Mouse (Mus musculus) ovary, postnatal 14 days (tissue): ENCODE results near the gene Cops9.

ENCODE experiments used
- DNase-seq: peaks from one replicate; pipeline ENCODE4 v3.0.0; 2022; ENCODE audit warnings: low spot score

Cops9 gene

DNA sequence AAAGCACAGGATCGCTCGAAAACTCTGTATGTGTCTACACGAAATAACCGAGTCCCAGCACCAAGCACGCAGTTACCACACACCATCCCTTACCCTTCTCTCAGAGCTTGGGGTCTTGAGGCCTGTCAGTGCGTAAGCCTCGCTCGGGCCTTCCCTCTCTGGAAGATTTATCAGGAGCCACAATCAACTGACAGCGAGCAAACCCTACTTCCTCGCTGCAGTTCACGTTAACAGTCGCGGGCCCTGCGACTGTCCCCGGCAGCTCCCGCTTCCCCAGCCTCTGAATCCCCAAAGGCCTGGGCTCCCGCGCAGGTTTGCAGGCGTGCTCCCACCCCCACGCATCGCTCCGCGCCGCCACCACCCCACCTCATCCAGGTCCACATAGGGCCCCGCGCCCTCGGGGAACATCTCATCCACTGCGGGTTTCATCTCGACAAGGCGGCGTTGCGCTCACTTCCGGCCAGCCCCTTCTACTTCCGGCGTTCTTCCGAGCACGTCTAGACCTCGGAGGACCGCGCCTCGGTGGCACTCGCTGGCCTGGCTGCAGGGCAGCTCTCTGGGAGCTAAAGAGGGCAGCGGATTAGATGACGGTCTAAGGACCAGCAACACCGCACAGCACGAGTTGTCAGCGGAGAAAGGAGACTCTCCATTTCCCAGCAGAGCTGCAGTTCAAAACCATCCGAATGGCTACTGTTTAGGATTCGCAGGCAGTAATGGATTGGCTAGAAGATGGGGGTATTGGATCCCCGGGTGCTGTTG lies at the start of gene Cops9:
TSS of gene Cops9 (minus strand) at position 472 of the 759 bp plus-strand sequence.
- peak; percentile 82 for DNase-seq

DNA sequence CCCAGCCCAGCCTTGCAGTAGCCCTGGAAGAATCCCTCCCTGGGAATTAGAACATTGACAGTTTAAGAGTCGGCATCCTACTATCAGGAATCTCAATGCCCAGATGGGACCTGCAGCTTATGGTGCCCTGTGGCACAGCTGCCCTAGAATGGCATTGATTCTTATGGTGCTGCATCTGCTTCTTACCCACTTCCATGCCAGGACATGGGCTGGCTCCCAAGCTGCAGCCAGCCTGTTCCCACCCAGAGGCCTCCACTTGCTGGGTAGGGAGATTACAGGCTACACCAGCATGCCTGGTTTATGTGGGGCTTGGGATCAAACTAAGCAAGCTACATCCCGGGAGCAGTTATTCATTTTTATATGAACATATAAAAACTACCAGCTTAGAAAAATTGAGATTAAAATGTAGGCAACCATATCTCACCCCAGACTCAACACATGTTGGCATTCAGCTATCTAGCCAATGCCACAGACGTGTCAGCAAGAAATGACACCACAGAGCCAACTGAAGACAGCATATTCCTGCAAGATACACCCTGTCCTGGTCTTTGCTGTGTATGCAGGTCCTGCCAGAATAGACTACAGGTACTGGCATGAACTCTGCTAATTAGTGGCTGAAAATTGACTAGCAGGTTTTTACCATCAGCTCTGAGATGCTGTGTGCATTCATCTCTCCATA lies 49.5 kb upstream of the Cops9 start:
- no peak for DNase-seq

DNA sequence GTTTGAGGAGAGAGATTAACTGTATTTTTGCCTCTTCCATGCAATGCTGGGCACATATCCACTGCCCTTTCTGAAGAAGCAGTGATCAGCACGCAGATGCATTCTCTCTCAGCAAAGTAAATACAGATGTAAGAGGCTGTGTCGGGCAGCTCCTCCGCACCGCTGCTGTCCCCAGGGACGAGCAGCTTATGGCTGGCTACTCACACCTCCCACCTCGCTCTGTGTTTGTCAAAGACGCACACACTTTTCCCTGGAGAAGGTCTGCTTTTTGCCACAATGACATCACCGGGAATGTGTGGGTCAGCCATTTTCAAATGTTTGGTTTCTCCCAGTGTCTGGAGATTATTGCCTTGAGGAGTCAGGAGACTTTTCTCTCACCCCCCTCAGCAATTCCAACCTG lies 45.2 kb upstream of the Cops9 start:
- DNase-seq: no peak

DNA sequence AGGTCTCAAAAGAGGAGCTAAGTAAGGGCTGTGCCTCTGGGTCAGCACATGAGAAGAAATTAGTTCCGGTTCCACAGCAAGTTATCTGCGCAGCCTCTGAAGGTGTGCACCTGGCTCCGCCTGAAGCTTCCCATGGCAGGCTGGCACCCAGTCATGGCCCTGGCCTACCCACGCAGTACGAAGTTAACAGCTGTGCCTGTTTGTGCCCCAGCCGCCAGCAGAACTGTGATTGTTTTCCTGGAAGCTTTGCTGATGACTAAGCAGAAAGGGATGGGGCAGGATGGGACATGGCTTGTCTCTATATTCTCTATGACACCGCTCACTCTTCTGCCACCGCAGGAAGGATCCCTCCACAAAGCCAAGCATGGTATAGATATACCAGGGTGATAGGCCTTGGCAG lies 41.4 kb upstream of the Cops9 start:
- DNase-seq: no peak

DNA sequence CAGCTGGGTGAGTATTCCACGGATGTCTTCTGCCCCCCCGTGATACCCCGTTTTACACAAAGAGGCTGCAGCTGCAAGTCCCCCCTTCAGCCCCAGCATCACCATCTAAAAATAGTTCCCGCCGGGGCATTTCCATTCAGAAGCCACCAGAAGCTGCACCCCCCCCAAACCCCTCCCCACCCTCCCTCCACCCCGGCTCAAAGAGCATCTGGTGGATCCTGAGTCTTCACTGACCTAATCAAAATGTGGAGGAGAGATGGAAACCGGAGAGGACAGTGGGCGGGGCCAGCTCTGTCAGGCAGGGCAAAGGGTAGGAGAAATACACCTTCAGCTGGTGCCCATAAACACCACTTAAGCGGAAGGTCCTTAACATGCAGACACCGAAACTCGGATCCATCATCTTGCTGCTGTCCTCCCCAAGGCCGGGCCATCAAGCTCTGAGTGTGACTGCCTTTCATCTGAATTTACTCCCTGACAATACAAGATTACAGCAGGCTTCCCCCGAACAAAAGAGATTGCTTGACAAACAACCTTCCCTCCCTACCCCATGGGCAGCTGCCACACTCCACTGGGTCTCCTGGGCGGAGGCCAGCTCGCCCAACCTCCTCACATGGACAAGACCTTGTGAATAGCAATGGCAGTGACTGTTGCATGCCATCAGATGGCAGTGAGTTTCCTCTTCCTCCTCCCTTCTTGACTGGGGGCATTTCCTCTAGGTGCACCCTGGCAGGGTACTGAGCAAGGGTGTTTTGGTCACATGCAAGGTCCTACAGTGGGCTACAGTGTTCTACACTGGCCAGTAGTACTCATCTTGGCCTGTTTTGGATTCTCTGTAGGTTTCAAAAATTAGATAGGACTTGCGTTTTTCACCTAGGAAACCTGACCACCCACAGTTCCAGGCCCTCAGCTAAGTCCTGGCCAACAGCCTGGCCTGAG lies 39.2 kb upstream of the Cops9 start:
- peak; percentile 50 for DNase-seq

DNA sequence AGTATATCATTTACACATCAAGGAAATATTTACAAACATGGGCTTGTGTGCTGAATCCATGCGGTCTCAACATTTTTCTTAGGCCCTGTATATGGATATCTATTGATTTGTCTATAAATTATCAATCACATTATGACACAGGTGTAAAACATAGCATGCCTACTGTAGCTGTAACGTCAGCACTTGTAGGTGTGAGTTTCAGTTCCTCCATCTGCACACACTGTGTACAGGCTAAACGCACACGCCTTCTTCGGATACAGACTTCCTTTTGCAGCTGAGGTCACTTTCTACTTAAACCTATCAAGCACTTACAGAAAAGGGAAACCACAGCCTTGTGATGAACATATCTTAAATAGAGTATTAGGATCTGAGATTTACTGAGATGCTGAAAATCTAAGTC lies 37.0 kb upstream of the Cops9 start:
- no peak for DNase-seq

DNA sequence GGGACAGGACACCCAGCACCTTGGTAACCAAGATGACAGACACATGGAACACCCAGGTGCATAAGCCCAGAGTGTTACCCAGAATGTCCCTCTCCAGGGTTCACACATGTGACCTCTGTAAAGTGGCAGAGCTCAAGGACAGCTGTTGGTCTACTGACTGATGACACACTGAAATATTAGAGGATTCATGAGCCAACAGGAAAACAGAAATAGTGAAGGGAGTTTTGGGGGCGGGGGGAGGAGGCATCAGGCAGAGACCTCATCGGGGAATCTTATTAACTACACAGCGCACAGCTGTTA lies 34.8 kb upstream of the Cops9 start:
- DNase-seq: no peak

DNA sequence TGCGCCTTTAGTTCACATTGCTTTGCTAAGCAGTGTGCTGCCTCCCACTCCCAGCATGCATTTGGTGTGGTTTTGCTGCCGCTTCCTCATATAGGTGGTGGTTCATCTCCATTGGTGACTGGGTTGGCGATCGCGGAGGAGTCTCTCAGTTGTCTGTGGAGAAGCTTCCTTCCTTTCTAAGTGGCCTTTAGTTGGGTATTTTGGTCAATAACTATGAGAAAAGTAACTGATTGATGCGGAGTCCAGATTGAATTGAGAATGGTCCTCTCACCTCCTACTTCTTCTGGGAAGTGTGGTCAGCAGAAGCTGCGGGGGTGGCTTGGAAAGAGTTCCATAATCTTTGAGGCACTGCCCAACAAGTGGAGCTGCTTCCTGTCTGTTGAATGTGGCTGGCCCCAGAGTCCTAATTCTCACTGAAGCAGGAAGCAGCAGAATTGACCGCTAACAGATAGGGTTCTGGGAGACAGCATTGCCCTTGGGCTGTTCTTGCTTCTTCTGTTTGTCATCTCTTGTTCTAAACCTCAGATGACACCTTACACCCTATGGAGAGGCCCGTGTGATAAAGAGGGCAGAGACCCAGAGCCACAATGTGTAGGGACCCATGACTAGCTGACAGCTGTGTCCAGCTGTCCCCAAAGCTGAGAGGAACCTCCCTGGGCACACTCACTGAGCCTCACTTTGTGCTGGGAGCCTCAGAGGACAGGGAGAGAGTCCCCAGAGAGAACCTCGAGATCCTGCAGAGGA lies 34.3 kb upstream of the Cops9 start:
- DNase-seq: no peak

DNA sequence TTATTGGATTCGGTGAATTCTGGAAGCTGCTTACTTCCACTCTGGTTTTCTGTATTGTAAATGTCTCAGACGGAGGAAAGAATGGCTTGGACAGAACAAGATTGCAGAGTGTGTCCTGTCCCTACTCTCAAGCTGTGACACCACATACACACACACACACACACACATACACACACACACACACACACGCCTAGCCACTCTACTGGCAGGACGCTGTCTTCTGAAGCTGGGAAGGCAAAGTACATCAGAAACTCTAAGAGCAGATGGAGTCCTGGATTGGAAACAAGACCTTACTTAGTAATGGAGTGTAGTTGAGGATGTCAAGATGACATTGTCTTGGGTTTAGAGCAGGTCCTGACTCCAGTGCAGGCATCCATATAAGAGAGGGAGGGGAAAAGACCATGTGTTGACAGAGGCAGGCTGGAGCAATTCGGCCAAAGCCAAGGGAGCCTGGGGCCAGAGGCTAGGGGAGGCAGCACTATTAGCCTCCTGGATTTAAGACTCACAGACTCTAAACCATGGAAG lies 31.5 kb upstream of the Cops9 start:
- no peak for DNase-seq

DNA sequence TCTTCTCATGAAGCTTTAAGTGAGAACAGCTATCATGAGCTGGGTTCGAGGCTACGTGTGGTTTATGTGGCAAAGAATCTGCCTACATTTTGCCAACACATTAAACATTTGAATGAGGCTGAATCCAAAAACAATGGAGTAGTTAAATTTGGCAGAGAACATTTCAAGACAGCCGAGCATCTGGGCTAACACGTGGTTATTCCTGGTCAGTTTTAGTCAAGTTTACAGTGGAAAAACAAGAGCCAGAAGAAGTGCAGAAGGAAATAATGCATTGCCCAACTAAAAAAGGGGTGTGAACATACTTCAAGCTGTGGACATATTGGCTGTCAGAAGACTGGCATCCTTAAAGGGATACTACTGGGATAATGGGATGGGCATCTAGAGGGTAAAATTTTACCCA lies 29.5 kb upstream of the Cops9 start:
- DNase-seq: no peak

DNA sequence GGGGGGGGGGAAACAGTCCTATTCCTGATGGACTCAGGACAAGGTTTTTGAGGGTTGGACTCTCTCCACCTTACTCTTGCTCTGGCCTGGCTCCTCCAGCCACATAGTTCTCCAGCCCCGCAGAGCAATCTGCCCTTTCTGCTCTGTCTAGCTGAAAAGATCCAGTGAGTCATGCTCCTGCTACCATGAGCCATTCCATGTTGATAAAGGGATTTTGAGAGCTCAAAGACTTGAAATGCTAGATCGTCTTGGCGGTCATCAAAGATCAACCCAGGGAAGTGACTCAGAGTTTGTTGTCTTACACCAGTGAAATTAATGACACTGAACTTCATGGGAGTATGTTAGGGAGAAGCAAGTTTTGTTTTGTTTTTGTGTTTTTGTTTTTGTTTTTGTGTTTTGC lies 27.6 kb upstream of the Cops9 start:
- no peak for DNase-seq

DNA sequence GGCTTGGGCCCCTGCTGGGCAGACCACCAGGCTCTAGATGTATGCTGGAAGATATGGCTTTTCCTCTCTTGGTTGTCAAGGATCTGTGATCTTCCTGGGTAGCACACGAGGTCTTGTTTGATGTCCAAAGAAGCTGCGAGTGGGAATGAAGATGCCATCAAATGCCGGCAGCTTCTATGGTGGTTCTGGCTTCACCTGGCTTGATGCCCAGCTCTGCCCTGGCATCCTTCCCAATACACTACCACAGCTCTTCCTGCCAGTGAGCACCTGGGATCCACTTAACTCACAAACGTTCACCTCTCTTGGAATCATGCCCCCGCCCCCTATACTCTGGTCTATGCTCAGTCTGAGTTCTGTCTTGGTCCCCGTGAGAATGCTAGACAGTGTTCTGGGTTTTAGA lies 25.3 kb upstream of the Cops9 start:
- DNase-seq: no peak

DNA sequence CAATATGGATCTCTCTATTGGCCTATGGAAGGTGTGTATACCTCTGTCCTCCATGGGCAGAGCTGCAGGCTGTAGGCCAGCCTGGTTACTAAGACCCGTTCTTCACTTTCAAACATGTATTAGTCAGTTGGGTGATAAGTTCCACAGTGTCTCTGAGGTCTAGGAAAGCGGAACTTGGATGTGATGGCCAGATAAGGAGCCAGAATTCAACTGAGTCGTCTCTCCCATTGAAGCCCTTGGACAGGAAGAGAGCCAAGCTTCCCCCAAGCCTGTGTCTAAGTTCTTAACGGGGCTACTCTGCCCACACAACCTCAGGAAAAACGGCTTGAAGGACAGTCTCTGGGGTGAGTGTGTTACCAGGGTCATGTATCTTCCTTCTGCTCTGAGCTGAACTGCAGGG lies 17.6 kb upstream of the Cops9 start:
- DNase-seq: no peak

DNA sequence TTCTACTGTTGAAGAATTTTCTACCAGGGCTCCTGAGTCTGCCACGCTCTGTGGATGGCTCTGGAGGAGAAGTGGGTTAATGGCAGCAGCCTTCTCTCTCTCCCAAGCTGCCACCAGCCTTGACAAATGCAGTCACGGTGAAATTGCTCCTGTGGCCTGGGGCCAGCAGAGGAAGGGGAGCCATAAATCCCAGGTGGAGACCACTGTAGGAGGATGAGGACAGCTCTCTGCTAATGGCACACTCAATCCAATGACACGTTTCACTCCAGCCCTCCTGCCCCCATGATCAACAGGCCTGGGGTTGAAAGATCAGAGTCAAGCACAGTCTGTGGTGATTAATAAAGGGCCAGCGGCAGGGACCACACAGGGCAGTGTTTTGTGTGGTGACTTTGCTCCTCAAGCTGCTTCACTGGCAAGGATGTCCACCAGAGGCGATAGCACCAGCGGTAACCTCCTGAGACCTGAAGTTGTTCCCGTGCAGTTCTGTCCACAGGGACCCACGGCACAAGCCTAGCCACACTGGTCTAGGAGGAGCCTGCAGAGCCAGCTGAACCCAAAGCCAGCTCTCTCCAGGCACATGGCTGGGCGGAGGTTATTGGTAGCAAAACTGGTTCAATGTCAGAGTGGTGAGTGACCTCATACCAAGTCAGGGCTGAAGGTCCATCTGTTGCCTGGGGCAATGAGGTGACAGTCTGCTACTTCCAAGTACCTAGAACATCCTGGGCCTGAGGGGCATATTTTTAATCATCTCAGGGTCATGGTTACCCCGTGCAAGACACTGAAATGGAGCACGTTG lies 15.4 kb upstream of the Cops9 start:
- no peak for DNase-seq

DNA sequence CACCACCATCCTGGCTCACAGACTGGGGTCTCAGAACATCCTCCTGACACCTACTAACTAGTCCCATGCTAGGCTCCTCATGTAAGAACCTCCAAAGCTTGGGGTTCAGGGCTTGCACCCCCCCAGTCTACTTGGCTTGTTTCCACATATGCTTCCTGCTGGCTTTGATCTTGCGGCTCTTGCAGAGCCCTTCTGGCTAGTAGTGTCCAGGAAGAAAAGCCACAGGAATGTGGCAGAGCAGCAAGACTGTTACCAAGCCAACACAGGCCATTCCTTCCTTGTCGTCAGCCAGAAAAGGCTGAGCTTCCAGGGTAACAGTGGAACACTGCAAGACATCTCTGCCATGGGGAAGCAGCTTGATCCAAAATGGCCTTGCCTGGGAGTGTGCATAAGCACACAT lies 12.9 kb upstream of the Cops9 start:
- no peak for DNase-seq

DNA sequence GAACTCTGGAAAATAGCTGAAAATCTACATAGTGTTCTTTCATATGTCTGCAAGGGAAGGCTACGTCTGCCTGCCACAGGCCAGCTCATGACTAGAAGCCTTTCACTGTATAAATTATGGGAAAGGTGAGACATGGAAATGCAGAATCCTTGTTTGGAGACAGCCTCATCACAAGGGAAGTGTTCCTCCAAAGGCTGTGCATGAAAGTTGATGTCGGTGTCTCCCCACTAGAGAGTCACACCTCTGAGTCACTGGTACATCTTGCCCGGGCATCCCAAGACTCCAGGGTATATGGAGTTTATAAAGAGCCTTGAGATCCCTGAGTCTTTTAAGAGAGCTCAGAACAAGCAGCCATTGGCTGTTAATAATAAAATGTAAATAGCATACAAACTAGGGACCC lies 11.4 kb upstream of the Cops9 start:
- DNase-seq: no peak

DNA sequence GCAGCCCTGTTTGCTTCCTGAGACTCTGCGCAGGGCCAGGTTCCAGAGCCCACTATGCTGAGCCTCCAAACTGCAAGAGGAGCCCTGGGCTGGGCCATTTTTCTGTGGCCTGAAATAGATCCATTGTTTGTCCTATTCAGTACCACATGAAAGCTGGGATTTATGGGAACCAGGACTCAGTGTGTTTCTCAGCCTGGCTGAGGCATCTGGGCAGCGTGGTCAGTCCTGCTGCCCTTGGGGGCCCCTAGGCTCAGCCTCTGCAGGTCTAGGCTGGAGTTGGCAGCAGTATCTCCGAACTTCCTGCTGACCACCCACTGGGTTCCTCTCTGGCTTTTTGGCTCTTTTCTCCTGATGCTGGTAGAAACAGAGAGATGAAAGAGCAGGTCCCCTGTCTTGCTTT lies 9.7 kb upstream of the Cops9 start:
- DNase-seq: no peak

DNA sequence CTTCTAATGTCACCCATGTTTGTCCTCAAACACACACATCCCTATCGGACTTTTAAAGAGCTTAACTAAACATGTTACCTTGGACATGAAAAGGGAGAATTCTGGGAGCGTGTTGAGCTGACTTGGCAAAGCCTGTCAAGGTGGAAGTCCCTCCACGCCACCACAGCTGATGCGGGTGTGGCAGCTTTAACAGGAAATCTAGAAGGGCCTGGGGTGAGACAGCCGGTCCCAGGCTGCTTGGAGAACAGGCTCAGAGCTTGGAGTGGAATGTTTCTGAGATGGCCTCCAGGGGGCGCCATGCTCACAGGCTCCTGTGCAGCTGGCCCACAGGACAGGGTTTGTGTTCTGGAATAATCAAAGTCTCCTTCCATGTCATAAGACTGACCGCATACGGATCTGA lies 6.9 kb upstream of the Cops9 start, which contains the start of gene Otos:
TSS of gene Otos (minus strand) at position 169 of the 400 bp plus-strand sequence.
- DNase-seq: peak; percentile 66

DNA sequence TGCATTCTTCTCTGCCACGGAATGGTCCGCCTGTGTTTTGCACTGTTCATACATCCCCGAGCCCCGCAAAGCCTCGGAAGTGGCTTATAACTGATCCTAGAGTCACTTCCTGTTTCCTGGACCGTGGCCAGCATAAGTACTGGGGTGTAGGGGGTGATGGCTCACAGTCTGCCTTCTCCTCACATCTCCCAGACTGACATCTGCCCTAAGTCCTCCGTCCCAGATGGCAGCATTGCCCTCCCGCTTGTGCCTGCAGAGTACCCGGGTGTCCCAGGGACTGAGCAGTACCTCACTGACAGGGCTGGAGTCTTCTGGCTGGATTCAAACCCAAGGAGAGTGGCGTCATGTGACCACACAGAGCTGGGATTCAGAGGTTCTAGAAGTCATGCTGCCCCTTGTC lies 6.4 kb upstream of the Cops9 start:
- no peak for DNase-seq

DNA sequence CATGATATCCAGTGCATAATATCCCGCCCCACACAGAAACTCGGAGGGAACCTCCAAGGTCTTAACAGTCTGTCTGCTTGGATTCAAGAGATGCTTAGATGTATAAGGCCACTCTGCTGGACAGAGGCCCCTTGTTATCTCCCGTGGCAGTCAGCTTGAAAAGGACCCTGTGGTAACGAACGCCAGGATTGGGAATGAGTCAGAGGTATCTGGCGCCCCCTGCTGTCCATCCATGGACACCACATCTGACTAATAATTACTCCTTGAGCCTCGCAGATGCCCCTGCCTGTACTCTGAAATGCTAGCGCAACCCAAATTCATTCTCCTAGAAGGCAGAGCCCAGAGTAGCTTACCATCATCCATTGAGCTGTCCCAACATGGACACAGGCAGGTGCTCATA lies 6.0 kb upstream of the Cops9 start:
- DNase-seq: peak; percentile 65

DNA sequence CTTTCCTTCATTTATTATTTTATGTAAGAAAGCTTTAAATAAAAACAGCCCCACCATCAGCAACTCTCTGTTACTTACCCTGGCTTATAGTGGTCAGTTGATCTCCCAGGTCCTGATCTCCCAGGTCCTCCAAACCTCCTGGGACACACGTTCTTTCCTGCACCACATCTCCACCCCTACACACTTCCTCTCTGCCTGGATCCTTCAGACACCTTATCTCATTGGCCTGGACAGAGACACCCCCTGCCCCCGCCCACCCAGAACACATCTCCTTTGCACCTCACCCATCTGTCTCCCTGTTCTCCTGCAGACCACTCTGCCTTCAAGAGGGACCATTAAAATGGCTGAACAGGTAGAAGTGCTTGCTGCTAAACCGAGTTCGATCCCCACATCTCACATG lies 5.2 kb upstream of the Cops9 start:
- DNase-seq: no peak
